Mouse (Mus musculus) embryonic facial prominence, embryonic 13.5 days (tissue): ENCODE measurements at regions not wholly inside any gene's neighbourhood (a gene's known extent, or its start where the extent isn't known, plus 50 kb on each side); places are given as distances from the start of the nearest gene placed in this dataset.

Experiments
- ATAC-seq: fragments of 200-750 bp; cut with Nextera tagmentation; 2 replicates; pipeline ENCODE4 v1.8.0; 2017; ENCODE audit warnings: low read depth; ENCODE audit not compliant: insufficient number of reproducible peaks, insufficient read depth, low FRiP score, low TSS enrichment
- H3K27ac ChIP-seq: fragments of 300-500 bp; sonication (generic); 2 replicates; pipeline ENCODE4 v1.5.1; 2015; ENCODE audit warnings: moderate library complexity, mild to moderate bottlenecking, inconsistent platforms
- H3K27me3 ChIP-seq: fragments of 300-500 bp; sonication (generic); 2 replicates; pipeline ENCODE4 v1.6.1; 2015; ENCODE audit warnings: mild to moderate bottlenecking, inconsistent platforms
- H3K36me3 ChIP-seq: fragments of 300-500 bp; sonication (generic); 2 replicates; pipeline ENCODE4 v1.6.1; 2015; ENCODE audit warnings: mild to moderate bottlenecking, inconsistent platforms
- H3K4me1 ChIP-seq: fragments of 300-500 bp; sonication (generic); 2 replicates; pipeline ENCODE4 v1.6.1; 2015; ENCODE audit warnings: inconsistent platforms
- H3K4me2 ChIP-seq: fragments of 300-500 bp; sonication (generic); 2 replicates; pipeline ENCODE4 v1.6.1; 2015; ENCODE audit warnings: moderate library complexity, mild to moderate bottlenecking, inconsistent platforms
- H3K4me3 ChIP-seq: fragments of 300-500 bp; sonication (generic); 2 replicates; pipeline ENCODE4 v1.5.1; 2015; ENCODE audit warnings: mild to moderate bottlenecking, inconsistent platforms
- H3K9ac ChIP-seq: fragments of 300-500 bp; sonication (generic); 2 replicates; pipeline ENCODE4 v1.6.1; 2015; ENCODE audit warnings: mild to moderate bottlenecking, inconsistent platforms
- H3K9me3 ChIP-seq: fragments of 300-500 bp; sonication (generic); 2 replicates; pipeline ENCODE4 v1.6.1; 2016; ENCODE audit warnings: inconsistent platforms
- WGBS: fragments of 180-500 bp; shearing (Covaris S2); methylation state at CpG from one replicate; pipeline ENCODE4 v1.1.7; 2015; ENCODE audit warnings: mixed read lengths; 5-methylcytosine and 5-hydroxymethylcytosine counted together

DNA sequence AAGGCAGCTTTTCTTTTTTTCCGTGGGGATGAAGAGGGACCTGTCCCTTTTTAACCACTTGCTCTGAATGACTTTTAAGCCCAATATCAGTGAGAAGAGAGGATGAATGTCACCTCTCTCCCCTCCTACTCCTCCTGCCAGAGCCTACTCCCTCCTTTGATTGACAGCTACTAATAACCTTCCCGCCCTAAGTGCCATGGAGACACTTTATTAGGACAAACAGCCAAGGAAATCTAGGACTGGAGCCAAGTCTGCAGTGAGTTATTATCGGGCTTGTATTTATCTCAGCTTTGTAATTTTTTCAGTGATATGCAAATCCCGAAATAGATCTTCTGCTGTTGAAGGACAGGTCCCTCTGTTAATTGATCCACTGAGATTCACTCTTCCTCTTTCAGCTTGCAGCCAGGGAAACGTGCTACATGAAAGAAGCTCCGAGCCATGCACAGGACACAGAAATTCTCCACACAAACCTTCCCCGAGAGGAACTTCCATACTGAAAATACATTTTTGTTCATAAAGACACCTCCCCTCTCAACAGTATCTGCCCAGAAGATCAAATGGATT is 625.8 kb downstream of the Tmem182 start:
- ATAC-seq: no peak
- Histone ChIP-seq H3K27ac (no peak overlapping the region), H3K9ac (no peak overlapping the region), H3K4me2 (no peak overlapping the region), H3K36me3 (no peaks in the 10 kb centered on the region), H3K4me3 (no peak overlapping the region), H3K4me1 (no peaks in the 10 kb centered on the region), H3K9me3 (no peaks in the 10 kb centered on the region), H3K27me3 (no peaks in the 10 kb centered on the region)
- WGBS: 50% methylated on average over 7 of the region's 7 CpGs

DNA sequence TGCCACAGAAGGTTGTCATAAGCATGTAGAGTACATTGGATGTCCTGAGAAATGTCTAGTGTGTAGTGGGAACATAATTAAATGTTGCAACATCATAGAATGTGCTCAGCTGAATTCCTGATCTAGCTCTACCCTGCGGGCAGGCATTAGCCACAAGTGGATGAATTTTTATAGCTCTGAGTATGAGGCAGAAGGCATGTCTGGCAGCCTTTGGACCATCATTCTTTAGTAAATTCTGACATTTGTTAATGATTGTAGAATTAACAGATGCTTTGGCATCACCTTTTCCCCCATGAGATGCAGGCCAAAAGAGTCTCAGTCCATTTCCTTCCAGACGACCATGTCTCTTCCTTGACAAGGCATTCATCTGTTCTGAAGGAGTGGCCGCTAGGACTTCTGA is 630.0 kb downstream of the Tmem182 start:
- Histone ChIP-seq H3K36me3 (no peaks in the 10 kb centered on the region), H3K4me1 (0 out of 2 replicates have a peak, but pooled peaks cover 6% of the 10 kb centered on the region), H3K9me3 (no peaks in the 10 kb centered on the region), H3K4me3 (no peak overlapping the region), H3K27ac (no peak overlapping the region), H3K9ac (no peak overlapping the region), H3K27me3 (no peaks in the 10 kb centered on the region), H3K4me2 (no peak overlapping the region)
- 77% methylated on average over 3 of the region's 3 CpGs for WGBS
- ATAC-seq: no peak

DNA sequence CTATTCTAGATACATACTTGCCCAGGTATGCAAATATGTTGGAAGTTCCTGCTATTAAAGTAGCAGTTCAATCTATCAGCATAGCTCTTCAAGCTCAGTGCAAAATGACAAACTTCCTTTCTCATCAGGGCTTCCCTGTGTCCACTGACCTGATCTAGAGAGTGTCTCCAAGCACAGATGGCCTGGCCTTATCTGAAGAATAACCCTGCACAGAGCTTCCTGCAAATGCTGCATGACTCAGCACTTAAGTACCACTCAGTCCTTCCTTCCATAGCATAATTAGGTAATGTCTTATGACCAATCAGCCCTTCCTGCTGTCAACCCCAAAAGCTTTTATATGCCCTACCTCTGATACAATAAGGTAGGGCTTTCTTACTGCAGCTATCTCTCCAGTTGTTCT is 644.6 kb downstream of the Tmem182 start:
- Histone ChIP-seq H3K27ac (no peak overlapping the region), H3K4me2 (no peak overlapping the region), H3K36me3 (no peaks in the 10 kb centered on the region), H3K9me3 (no peaks in the 10 kb centered on the region), H3K4me3 (no peak overlapping the region), H3K27me3 (no peaks in the 10 kb centered on the region), H3K9ac (no peak overlapping the region), H3K4me1 (no peaks in the 10 kb centered on the region)
- no peak for ATAC-seq
